Mouse (Mus musculus): ENCODE measurements at regions not wholly inside any gene's neighbourhood (a gene's known extent, or its start where the extent isn't known, plus 50 kb on each side); places are given as distances from the start of the nearest gene placed in this dataset. TPM values are rescaled to one million over a fixed set of nuclear protein-coding genes. Genes with fewer than 3 reads are reported as not detected.

DNA sequence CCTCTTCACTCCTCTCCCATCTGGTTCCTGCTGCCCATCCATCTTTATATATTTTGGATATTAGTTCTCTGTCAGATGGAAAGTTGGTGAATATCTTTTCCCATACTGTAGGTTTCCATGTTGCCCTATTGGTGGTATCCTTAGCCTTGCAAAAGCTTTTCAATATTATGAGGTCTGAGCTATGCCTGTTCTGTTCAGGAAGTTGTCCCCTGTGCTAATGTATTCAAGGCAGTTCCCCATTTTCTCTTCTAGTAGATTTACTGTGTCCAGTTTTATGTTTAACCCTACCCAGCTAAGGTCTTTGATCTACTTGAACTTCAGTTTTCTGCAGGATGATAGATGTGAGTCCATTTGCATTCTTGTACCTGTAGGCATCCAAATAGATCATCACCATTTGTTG, 109.4 kb upstream of the Tusc1 start:
- no peaks in the 10 kb centered on the region for H3K4me1 ChIP-seq (ENCODE audit: insufficient read depth)
- H3K27ac ChIP-seq (ENCODE audit: low read depth) = no peak overlapping the region
- ATAC-seq (ENCODE audit: insufficient read depth) = no peak
- H3K27me3 ChIP-seq (ENCODE audit: insufficient read depth, low read length) = no peaks in the 10 kb centered on the region
- no peak for TF ChIP-seq CTCF (IDR thresholded peaks at IDR 0.05; ENCODE audit: low read depth)
- H3K9ac ChIP-seq = no peak overlapping the region
- H3K9me3 ChIP-seq (ENCODE audit: low read depth, low read length) = no peaks in the 10 kb centered on the region
- DNase-seq = no peak
- H3K4me2 ChIP-seq = no peak overlapping the region
- no peak overlapping the region for H3K4me3 ChIP-seq (ENCODE audit: low read depth, low read length)
- no peaks in the 10 kb centered on the region for H3K36me3 ChIP-seq (ENCODE audit: insufficient read depth)

DNA sequence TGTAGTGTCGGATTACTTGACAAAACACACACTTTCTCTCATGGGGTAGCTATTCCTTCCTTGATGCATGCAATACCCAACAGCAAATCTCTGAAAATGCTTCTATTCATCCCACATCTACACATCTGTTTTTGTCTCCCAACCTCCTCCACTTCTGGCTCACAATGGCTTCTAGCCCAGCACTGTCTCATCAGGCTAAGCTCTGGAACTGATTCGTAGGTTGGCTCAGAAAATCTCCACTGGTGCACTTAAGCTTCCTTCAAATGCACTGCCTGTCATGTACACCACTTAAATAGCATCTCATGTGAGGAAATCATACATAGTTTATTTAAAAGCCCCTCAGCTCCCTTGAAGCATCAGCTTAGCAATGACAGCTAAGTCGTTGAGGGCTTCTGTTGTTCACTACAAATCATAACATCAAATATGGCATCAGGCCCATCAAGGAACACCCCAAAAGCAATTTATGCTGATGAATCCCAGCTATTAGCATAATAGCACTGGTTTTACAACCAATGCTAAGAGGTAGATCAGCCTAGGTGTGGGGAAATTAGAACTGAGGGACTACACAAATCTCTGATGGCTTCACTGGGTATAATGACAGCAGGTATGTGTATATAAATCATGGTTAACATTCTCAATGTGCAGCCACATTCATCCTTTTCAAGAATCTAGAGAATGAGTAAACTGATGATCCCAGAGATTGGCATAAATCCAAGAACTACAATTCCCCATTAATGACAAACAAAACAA, 103.5 kb upstream of the Tusc1 start:
- DNase-seq (no peak), ATAC-seq (ENCODE audit: insufficient read depth) (no peak)
- no peak for TF ChIP-seq CTCF (IDR thresholded peaks at IDR 0.05; ENCODE audit: low read depth)

DNA sequence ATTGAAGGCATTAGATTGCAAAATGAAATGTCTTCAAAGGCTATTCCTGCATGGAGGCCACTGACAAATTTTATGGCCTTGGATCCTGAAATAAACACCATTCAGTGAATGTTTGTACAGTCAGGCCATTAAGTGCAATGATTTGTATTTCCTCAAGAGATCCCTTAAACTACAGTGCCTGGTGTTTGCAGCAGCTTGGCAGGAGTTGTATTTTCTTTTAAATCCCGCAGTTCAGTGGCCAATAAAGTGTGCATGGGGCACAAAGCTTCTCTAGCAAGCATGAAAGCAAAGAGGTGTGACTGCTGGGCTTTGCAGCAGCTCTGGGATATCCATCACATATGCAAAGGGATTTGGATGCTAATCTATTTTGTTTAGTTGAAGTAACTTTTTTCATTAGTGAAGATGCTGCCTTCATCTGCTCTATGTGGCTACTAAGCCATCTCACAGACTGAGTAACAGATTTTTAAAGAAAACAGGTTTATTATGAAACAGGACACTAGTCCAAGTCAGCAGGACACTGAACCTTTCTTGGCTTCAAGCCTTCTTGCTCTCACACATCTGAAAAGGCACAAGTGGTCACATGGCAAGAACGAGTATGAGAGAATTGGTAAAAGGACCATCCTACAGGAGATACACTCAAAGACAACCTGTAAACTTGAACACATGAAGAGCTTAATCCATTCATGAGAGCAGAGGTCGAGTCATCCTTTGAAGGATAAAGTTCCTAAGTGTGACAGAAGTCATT, 102.2 kb upstream of the Tusc1 start:
- Histone ChIP-seq H3K27ac (ENCODE audit: low read depth) (no peak overlapping the region), H3K36me3 (ENCODE audit: insufficient read depth) (no peaks in the 10 kb centered on the region), H3K9ac (no peak overlapping the region), H3K9me3 (ENCODE audit: low read depth, low read length) (no peaks in the 10 kb centered on the region), H3K27me3 (ENCODE audit: insufficient read depth, low read length) (no peaks in the 10 kb centered on the region), H3K4me3 (ENCODE audit: low read depth, low read length) (no peak overlapping the region), H3K4me2 (no peak overlapping the region), H3K4me1 (ENCODE audit: insufficient read depth) (no peaks in the 10 kb centered on the region)
- WGBS = 45% methylated on average over 3 of the region's 3 CpGs
- TF ChIP-seq CTCF (IDR thresholded peaks at IDR 0.05; ENCODE audit: low read depth) = no peak
- DNase-seq (peak; percentile 5), ATAC-seq (ENCODE audit: insufficient read depth) (no peak)

More for the DNA sequence above, 103.5 kb upstream of the Tusc1 start:
- WGBS = 57% methylated on average over 3 of the region's 3 CpGs
- Histone ChIP-seq H3K36me3 (ENCODE audit: insufficient read depth) (no peaks in the 10 kb centered on the region), H3K9me3 (ENCODE audit: low read depth, low read length) (no peaks in the 10 kb centered on the region), H3K9ac (no peak overlapping the region), H3K27ac (ENCODE audit: low read depth) (no peak overlapping the region), H3K4me2 (no peak overlapping the region), H3K27me3 (ENCODE audit: insufficient read depth, low read length) (no peaks in the 10 kb centered on the region), H3K4me3 (ENCODE audit: low read depth, low read length) (no peak overlapping the region), H3K4me1 (ENCODE audit: insufficient read depth) (no peaks in the 10 kb centered on the region)

DNA sequence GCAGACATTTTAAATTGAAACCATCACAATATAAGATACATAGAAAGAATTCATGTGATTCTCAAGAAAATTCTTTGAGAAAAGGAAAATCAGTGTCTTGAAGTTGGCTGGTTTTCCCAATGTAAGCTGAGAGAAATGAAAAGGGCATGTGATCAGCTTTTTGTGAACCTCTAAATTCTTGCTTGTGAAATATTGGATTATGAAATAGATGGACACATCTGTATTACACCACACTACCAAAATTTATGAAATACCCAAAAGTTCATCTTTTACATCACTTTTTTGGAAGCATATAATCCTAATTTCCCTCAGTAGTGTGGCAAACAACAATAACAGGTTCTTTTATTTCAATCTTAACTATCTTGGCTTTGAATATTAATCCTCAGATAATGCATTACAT, 77.4 kb upstream of the Tusc1 start:
- no peak overlapping the region for H3K4me3 ChIP-seq (ENCODE audit: low read depth, low read length)
- H3K4me1 ChIP-seq (ENCODE audit: insufficient read depth) = no peaks in the 10 kb centered on the region
- no peak for DNase-seq
- H3K9me3 ChIP-seq (ENCODE audit: low read depth, low read length) = no peaks in the 10 kb centered on the region
- no peak overlapping the region for H3K27ac ChIP-seq (ENCODE audit: low read depth)
- no peaks in the 10 kb centered on the region for H3K36me3 ChIP-seq (ENCODE audit: insufficient read depth)
- no peaks in the 10 kb centered on the region for H3K27me3 ChIP-seq (ENCODE audit: insufficient read depth, low read length)
- H3K9ac ChIP-seq = no peak overlapping the region
- no peak overlapping the region for H3K4me2 ChIP-seq
- ATAC-seq (ENCODE audit: insufficient read depth) = no peak
- no peak for TF ChIP-seq CTCF (IDR thresholded peaks at IDR 0.05; ENCODE audit: low read depth)

DNA sequence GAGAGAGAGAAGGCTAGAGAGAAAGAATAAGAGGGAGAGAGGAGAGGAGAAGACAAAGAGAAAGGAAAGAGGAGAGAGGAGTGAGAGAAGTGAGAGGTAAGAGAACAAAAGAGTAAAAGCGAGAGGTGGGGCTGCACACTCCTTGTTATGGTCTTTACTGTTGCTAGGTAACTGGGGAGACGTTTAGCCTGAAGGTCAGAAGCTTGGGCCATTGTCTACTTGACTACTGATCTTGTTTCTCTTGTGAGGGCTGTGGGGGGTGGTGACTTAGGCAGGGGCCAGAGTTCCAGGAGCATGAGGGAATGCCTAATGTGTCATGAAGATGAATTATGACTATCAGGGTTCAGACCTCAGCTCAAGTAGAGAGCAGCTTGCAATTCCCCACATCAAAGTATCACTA, 71.6 kb upstream of the Tusc1 start:
- Histone ChIP-seq H3K27ac (ENCODE audit: low read depth) (no peak overlapping the region), H3K27me3 (ENCODE audit: insufficient read depth, low read length) (no peaks in the 10 kb centered on the region), H3K9me3 (ENCODE audit: low read depth, low read length) (no peaks in the 10 kb centered on the region), H3K9ac (no peak overlapping the region), H3K4me1 (ENCODE audit: insufficient read depth) (no peaks in the 10 kb centered on the region), H3K4me2 (no peak overlapping the region), H3K36me3 (ENCODE audit: insufficient read depth) (no peaks in the 10 kb centered on the region), H3K4me3 (ENCODE audit: low read depth, low read length) (no peak overlapping the region)
- DNase-seq = no peak
- ATAC-seq (ENCODE audit: insufficient read depth) = no peak
- 44% methylated on average over 2 of the region's 2 CpGs for WGBS
- TF ChIP-seq CTCF (IDR thresholded peaks at IDR 0.05; ENCODE audit: low read depth) = no peak

DNA sequence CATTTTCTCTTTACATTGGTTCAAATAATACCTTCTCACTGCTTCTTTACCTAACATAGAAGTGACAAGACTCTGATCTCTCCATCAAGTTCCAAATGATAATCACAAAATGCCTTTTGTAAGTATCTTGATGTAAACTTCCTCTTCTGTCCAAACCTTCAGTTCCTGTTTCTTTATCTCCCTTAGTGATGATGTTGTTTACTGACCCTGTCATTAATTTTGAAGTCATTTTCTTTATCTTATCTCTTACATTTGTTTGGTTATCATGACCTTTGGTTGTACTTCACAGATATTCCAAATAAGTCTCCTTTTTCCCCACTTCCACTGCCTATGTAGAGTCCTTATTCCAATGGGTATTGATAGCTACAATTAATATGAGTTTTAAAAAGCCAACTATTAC, 65.3 kb upstream of the Tusc1 start:
- Histone ChIP-seq H3K9me3 (ENCODE audit: low read depth, low read length) (no peaks in the 10 kb centered on the region), H3K4me1 (ENCODE audit: insufficient read depth) (no peaks in the 10 kb centered on the region), H3K27ac (ENCODE audit: low read depth) (no peak overlapping the region), H3K4me2 (no peak overlapping the region), H3K27me3 (ENCODE audit: insufficient read depth, low read length) (no peaks in the 10 kb centered on the region), H3K4me3 (ENCODE audit: low read depth, low read length) (no peak overlapping the region), H3K36me3 (ENCODE audit: insufficient read depth) (no peaks in the 10 kb centered on the region), H3K9ac (no peak overlapping the region)
- DNase-seq (no peak), ATAC-seq (ENCODE audit: insufficient read depth) (no peak)
- no peak for TF ChIP-seq CTCF (IDR thresholded peaks at IDR 0.05; ENCODE audit: low read depth)

Small RNA genes in the stretch of these regions (microRNA-seq; reads per million reads assigned to microRNA genes)
- gene Gm22619 (ENCODE audit: borderline number of aligned reads) = not detected
